Comparison of ENCODE assay signal across 8 mouse cellular contexts in the genomic region with DNA sequence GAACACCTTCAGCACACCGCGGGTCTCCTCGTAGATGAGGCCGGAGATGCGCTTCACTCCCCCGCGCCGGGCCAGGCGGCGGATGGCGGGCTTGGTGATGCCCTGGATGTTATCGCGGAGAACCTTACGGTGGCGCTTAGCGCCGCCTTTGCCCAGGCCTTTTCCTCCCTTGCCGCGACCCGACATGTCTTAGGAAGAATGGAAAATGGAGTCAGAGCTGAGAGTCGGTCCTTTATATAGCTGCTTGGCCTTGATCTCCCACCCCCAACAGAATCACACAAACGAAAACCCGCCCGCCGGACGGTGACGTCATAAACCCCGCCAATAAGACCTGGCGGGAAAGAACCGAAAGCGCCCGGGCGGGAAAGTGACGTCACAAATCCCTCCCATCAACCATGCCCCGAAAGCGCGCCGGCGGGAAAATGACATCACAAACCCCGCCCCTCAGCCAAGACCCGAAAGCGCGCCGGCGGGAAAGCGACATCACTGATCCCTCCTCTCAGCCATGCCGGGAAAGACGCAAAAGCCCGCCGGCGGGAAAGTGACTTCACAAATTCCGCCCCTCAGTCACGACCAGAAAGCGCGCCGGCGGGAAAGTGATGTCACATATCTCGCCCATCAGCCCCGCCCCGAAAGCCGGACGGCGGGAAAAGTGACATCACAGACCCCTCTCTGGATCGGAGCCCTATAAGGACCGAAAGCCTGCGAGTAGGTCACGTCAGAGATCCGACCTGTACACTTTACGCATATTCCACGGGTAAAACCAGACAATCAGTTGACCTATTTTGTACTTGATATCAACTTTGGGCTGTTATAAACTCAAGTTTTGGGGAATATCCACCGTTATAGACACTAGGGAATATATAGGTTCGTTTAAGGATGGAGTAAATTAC. TPM values are rescaled to one million over a fixed set of nuclear protein-coding genes. Genes with fewer than 3 reads are reported as not detected.
DNase-seq lines count a peak whose midpoint lies in the region; ATAC-seq lines count a peak whose summit lies in the region.

TSS of gene Hist1h4a (minus strand) at position 259 of the 893 bp plus-strand sequence.

- ATAC-seq in heart, embryonic 15.5 days (replicated peaks; ENCODE audit: insufficient number of reproducible peaks, insufficient read depth, low FRiP score, low read depth) = peak; percentile 79
- ATAC-seq in liver, embryonic 12.5 days = peak; percentile 64

- H3K27me3 ChIP-seq in forebrain, embryonic 10.5 days (ENCODE audit: poor library complexity, severe bottlenecking) = no peaks in the 10 kb centered on the region
- H3K27me3 ChIP-seq in heart, embryonic 15.5 days = no peaks in the 10 kb centered on the region
- H3K27me3 ChIP-seq in liver, embryonic 12.5 days (replicated peaks) = no peaks in the 10 kb centered on the region
- no peaks in the 10 kb centered on the region for H3K27me3 ChIP-seq in splenic B cell, adult 2 months (ENCODE audit: control insufficient read depth, insufficient read depth, low read length, poor library complexity, severe bottlenecking)

- H3K9ac ChIP-seq in heart, embryonic 15.5 days = peak within 1 kb of the TSS; percentile 53
- H3K9ac ChIP-seq in liver, embryonic 12.5 days = peak within 1 kb of the TSS; percentile 92

- H3K9me3 ChIP-seq in forebrain, embryonic 10.5 days = no peaks in the 10 kb centered on the region
- H3K9me3 ChIP-seq in heart, embryonic 15.5 days (replicated peaks) = no peaks in the 10 kb centered on the region
- no peaks in the 10 kb centered on the region for H3K9me3 ChIP-seq in liver, embryonic 12.5 days (replicated peaks)

- no peaks in the 10 kb centered on the region for H3K36me3 ChIP-seq in forebrain, embryonic 10.5 days (replicated peaks)
- H3K36me3 ChIP-seq in heart, embryonic 15.5 days = no peaks in the 10 kb centered on the region
- H3K36me3 ChIP-seq in liver, embryonic 12.5 days = no peaks in the 10 kb centered on the region
- H3K36me3 ChIP-seq in splenic B cell, adult 2 months (ENCODE audit: control insufficient read depth, insufficient read depth, low read length, poor library complexity, severe bottlenecking) = no peaks in the 10 kb centered on the region

- peaks cover 63% of the 10 kb centered on the region for H3K4me1 ChIP-seq in forebrain, embryonic 10.5 days
- H3K4me1 ChIP-seq in heart, embryonic 15.5 days (replicated peaks) = peaks cover 34% of the 10 kb centered on the region
- peaks cover 73% of the 10 kb centered on the region for H3K4me1 ChIP-seq in liver, embryonic 12.5 days

- peak; percentile 97 to 99 for DNase-seq in CD8-positive naive resting alpha-beta T cell, adult 2 months (ENCODE audit: low read depth in 2 of 2, low spot score in 2 of 2)
- peak; percentile 99 for DNase-seq in c-Kit-positive CD71-negative TER-119-negative erythroid progenitor cells, embryonic 14.5 days (ENCODE audit: low read depth)
- DNase-seq in forebrain, embryonic 10.5 days (ENCODE audit: extremely low spot score, low spot score) = peak; percentile 100
- DNase-seq in kidney, postnatal 14 days = peak; percentile 99
- peak; percentile 99 for DNase-seq in naive thymus-derived CD4-positive, alpha-beta T cell, adult 2 months (ENCODE audit: low read depth)
- DNase-seq in splenic B cell, adult 2 months (ENCODE audit: low read depth, low spot score) = peak; percentile 99

- H3K4me2 ChIP-seq in heart, embryonic 15.5 days = peak within 1 kb of the TSS; percentile 92
- H3K4me2 ChIP-seq in liver, embryonic 12.5 days = peak within 1 kb of the TSS; percentile 90

- peak within 1 kb of the TSS; percentile 91 for H3K27ac ChIP-seq in forebrain, embryonic 10.5 days
- peak within 1 kb of the TSS; percentile 95 for H3K27ac ChIP-seq in heart, embryonic 15.5 days
- peak within 1 kb of the TSS; percentile 99 for H3K27ac ChIP-seq in liver, embryonic 12.5 days

- peak within 1 kb of the TSS; percentile 61 for H3K4me3 ChIP-seq in forebrain, embryonic 10.5 days
- H3K4me3 ChIP-seq in heart, embryonic 15.5 days = peak within 1 kb of the TSS; percentile 68
- H3K4me3 ChIP-seq in liver, embryonic 12.5 days = peak within 1 kb of the TSS; percentile 63

- WGBS in forebrain, embryonic 10.5 days = under 1% methylated on average over 68 of the region's 72 CpGs
- under 1% methylated on average over 63 of the region's 72 CpGs for WGBS in heart, embryonic 15.5 days
- under 1% methylated on average over 69 of the region's 72 CpGs for WGBS in liver, embryonic 12.5 days (ENCODE audit: insufficient replicate concordance)

RNA-seq across cellular contexts. Expression of gene Hist1h4a, which starts in this region (rescaled TPM):
- 0.69 TPM in 1 of 2 replicates, not detected in the other for polyA plus RNA-seq in forebrain, embryonic 10.5 days (2016; fragmentation: Nextera tagmentation; extraction: Ambion mirVana)
- not detected in 2 replicates for polyA plus RNA-seq in heart, embryonic 15.5 days (2015; fragmentation: Nextera tagmentation; extraction: Ambion mirVana)
- polyA plus RNA-seq in liver, embryonic 12.5 days (2016; fragmentation: Nextera tagmentation; extraction: Ambion mirVana) = 0.44 and 0.93 TPM in 2 replicates

Comparison
In these comparisons a context has a peak if more than half of its experiments do, and no peak if none do; other contexts are left out.
1. Peak in every context shown above with its lines: DNase-seq, ATAC-seq, H3K4me3 ChIP-seq and H3K27ac ChIP-seq.
2. Peak in DNase-seq, H3K4me3 ChIP-seq and H3K27ac ChIP-seq in forebrain, embryonic 10.5 days; RNA of the gene not detected or under 1 TPM.
3. Peak in ATAC-seq, H3K4me3 ChIP-seq, H3K27ac ChIP-seq, H3K9ac ChIP-seq and H3K4me2 ChIP-seq in heart, embryonic 15.5 days; RNA of the gene not detected or under 1 TPM.
4. Peak in ATAC-seq, H3K4me3 ChIP-seq, H3K27ac ChIP-seq, H3K9ac ChIP-seq and H3K4me2 ChIP-seq in liver, embryonic 12.5 days; RNA of the gene not detected or under 1 TPM.